Mouse (Mus musculus) macrophage (primary cell): ENCODE results near the gene Vmn1r192. TPM values are rescaled to one million over a fixed set of nuclear protein-coding genes. Genes with fewer than 3 reads are reported as not detected.
"Not testable (repeated sequence)": the region's sequence is repeated elsewhere in the genome, so short reads cannot be mapped to it uniquely, and the experiment has no call there.

Experiments
- H3K27ac ChIP-seq: fragments of 350-480 bp; formaldehyde crosslinking; 2 replicates; pipeline ENCODE4 v1.9.0; 2021
- H3K36me3 ChIP-seq: fragments of 350-480 bp; formaldehyde crosslinking; 2 replicates; pipeline ENCODE4 v1.9.0; 2021; ENCODE audit errors: inconsistent target
- H3K4me3 ChIP-seq: fragments of 350-480 bp; formaldehyde crosslinking; 2 replicates; pipeline ENCODE4 v1.9.0; 2021; ENCODE audit errors: inconsistent target
- H3K79me2 ChIP-seq: fragments of 350-480 bp; formaldehyde crosslinking; 2 replicates; pipeline ENCODE4 v1.9.0; 2021; ENCODE audit errors: inconsistent target
- WGBS: methylation state at CpG from one replicate; pipeline ENCODE4 v1.1.7; 2026; ENCODE audit warnings: inconsistent platforms; ENCODE audit not compliant: missing documents; 5-methylcytosine and 5-hydroxymethylcytosine counted together
- polyA plus RNA-seq: library from polyadenylated mRNA; stranded (reverse); fragments of 250-400 nt; gene quantifications from 3 replicates; pipeline ENCODE4 v1.2.4, GENCODE M21; 2018; ENCODE audit warnings: inconsistent platforms
- total RNA-seq, 78 experiments: library from RNA; depleted of rRNA; stranded (reverse); fragments of 250-400 nt; gene quantifications; 1 replicate in 9 of 78; 2 replicates in 24 of 78; 3 replicates in 43 of 78; 4 replicates in 2 of 78; pipeline ENCODE4 v1.2.4; 2018; ENCODE audit warnings: inconsistent platforms in 56 of 78

Vmn1r192 gene
- not detected for total RNA-seq (2018; cell fraction: chromatin; rRNA removed)
- total RNA-seq (2018; cell fraction: cytosol; rRNA removed) = not detected
- not detected for total RNA-seq (2018; cell fraction: nucleus; rRNA removed)
- not detected in 3 replicates for polyA plus RNA-seq

DNA sequence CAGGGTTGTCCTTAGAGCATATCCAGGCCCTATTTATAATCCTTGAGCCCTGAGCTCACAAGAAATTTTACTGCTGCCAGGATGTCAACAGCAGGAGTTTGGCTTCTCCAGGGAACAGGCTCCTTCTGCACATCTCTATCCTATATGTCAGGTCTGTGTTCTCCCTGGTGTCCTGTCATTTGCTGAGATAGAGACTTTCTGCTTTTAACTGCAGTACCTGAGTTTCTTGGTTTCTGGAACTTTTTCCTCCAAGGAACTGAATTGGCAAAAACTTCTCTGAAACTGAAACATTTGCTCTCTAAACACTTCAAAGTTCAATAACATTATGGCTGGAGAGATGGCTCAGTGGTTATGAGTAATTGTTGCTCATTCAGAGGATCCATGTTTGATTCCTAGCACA, at the start of gene Vmn1r192:
Gene Vmn1r192 (minus strand): TSS at position 101 of the 400 bp plus-strand sequence.
- H3K79me2 ChIP-seq = no peaks in the 10 kb centered on the region
- no peaks in the 10 kb centered on the region for H3K36me3 ChIP-seq
- no peak within 1 kb of the TSS for H3K4me3 ChIP-seq
- no peak within 1 kb of the TSS for H3K27ac ChIP-seq

DNA sequence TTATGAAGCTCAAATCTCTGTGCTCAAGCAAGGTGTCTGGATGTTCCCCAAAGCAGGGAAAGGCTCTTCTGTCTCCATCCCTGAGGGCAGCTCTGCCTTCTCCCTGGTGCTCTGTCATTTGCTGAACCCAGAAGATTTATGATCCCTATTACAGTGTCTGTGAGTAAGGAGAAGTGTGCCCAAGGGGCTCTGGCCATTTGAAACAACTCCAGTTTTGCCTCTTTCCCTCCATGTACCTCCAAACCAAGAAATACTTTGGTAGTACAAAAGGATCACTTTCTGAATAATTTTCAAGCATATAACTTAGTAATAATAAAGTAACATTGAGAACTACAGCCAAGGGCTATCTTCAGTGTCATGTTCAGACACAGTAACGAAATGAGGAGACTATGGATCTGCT, 32.1 kb upstream of the Vmn1r192 start, which contains the start of gene Vmn1r193:
Gene Vmn1r193 (minus strand): TSS at position 101 of the 400 bp plus-strand sequence.
- H3K79me2 ChIP-seq, H3K36me3 ChIP-seq, H3K27ac ChIP-seq, H3K4me3 ChIP-seq: not testable (repeated sequence)
- 67% methylated on average over 1 of the region's 1 CpGs for WGBS

DNA sequence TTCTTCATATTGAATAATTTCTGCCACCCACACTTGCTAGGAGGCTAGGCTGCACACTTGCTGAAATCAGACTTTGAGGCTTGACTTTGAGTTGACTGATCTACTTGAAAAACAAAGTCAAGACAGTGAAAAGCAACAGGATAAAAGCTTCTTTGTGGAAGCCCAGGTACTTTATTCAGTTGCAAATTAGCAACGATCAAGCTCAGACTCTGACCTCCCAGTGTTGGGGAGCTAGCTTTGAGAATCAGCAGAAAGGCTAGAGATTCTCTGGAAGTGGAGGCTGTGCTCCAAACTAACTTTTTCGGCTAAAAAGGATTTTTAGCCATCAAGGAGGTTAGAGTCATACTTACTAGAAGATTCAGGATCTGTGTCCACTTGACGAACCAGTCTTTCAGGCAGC, 1.8 kb upstream of the Vmn1r192 start:
- 86% methylated on average over 3 of the region's 3 CpGs for WGBS
- H3K36me3 ChIP-seq = not testable (repeated sequence)

DNA sequence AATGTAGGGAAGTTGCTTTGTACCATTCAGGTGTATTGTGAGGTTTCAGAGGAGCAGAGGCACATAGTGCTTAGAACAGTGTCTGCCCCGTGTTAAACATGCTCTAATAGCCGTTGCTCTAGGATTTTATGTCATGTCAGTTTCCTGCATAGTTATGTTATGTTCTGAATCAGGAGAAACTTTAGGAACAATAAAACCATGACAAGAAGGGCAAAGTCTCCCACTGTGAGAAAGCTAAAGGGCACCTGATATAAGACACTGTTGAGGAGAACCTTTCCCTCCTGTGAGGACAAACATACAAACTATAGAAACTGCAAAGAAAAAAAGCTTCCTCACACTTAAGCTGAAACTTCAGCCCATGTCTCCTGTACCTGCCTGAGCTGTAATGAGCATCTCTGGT, 556 bp downstream of the Vmn1r192 start:
- Histone ChIP-seq H3K79me2 (no peaks in the 10 kb centered on the region), H3K36me3 (no peaks in the 10 kb centered on the region), H3K4me3 (no peak overlapping the region), H3K27ac (no peak overlapping the region)
- whole genome bisulfite sequencing = 83% methylated on average over 2 of the region's 2 CpGs

More for the DNA sequence above, 1.8 kb upstream of the Vmn1r192 start:
- H3K27ac ChIP-seq, H3K4me3 ChIP-seq, H3K79me2 ChIP-seq: not testable (repeated sequence)

DNA sequence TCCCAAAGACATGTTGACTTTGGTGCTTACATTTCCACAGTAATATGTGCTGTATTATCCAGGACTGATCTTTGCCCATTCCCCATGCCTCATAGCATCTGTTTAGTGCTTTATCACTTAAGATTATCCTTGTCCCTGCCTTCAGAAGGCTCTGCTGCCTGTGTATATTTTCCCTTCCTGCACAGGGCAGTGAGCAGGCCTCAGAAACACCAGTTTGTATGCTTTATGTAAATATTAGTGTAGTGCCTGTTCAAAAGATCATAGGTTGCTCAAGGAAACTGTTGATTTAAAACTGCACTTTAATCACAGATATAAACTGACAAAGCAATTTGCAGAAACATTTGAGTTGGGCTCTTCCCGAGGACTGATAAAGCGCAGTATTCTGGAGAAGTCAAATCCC, 1.6 kb downstream of the Vmn1r192 start:
- 82% methylated on average over 2 of the region's 2 CpGs for WGBS
- Histone ChIP-seq H3K79me2 (no peaks in the 10 kb centered on the region), H3K4me3 (no peak overlapping the region), H3K27ac (no peak overlapping the region), H3K36me3 (no peaks in the 10 kb centered on the region)

DNA sequence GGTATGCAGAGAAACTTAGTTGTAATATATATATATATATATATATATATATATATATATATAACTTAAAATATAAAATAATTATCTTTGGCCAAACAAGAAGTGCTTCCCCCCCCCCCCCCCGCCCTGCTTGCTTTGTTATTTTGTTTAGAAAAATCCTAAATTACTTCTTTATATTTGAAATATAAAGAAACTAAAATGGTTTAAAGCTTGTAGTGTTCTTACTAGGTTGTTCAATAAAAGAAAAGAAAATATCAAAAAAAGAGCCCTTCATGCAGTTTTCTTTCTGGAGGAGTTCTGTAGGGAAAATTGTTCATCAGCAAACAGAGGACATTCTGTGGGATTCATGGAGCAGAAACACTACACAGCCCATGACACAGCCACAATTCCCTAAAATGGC, 7.1 kb downstream of the Vmn1r192 start, which contains the start of gene Vmn1r191:
Gene Vmn1r191 (minus strand): TSS at position 101 of the 400 bp plus-strand sequence.
- WGBS = no CpG with 5 or more reads among the region's 1 CpGs
- Histone ChIP-seq H3K4me3 (no peak within 1 kb of the TSS), H3K27ac (no peak within 1 kb of the TSS), H3K36me3 (no peaks in the 10 kb centered on the region), H3K79me2 (no peaks in the 10 kb centered on the region)

DNA sequence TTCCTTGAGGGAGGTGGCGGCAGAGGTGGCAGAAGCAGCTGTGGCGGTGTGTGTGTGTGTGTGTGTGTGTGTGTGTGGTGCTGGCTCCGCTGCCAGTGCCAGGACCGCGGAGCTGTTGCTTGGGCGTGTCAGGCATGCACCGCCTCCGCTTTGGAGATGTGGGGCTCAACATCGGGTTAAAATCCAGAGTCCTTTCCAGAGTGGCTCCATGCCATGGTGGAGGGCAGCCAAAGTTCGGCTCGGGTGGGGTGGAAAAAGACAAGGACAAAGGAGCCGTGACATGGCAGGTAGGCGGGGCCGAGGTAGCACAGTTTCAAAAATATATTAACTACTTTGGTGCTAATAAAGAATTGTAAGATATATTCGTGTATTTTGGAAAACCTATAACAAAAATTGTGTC, 22.5 kb downstream of the Vmn1r192 start:
- Histone ChIP-seq H3K4me3 (no peak overlapping the region), H3K27ac (no peak overlapping the region), H3K79me2 (no peaks in the 10 kb centered on the region), H3K36me3 (no peaks in the 10 kb centered on the region)
- WGBS = 93% methylated on average over 14 of the region's 15 CpGs

DNA sequence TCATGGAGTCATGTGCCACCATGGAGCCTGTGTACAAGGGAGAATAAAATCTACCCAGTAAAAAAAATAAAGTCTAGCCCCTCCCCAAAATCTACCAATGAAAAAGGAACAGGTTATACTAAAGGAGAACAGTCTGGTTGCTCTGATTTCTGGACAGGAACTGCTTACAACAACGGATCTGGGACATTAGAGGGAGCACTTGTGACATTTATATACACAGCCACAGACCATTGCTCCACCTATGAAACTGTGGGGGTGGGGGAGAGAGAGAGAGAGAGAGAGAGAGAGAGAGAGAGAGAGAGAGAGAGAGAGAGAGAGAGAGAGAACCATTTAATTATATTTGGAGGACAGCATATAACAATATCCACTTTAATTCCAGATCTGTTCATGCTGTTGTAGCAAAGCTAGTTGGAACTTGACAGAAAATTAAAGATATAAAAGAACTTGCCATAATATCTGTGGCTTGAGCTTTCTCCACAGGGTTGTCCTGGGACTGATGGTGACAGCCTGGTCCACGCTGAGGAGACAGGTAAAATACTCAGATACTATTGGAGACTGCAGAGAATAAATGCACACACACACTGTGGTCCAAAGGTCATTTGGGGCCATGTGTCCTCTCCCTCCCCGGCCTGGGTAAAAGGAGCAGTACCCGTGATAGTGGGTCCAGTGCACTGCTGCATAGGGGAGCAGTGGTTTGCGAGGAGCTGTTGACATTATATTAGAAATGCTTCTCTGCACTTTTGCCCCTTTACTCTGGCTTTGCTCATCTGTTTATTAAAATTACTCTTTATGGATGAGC, 54.2 kb downstream of the Vmn1r192 start:
- not testable (repeated sequence) for H3K4me3 ChIP-seq, H3K36me3 ChIP-seq, H3K79me2 ChIP-seq, H3K27ac ChIP-seq
- WGBS = 83% methylated on average over 2 of the region's 5 CpGs

Other genes starting within 250 kb of the Vmn1r192 start
- 0.14 TPM in 1 of 3 replicates, not detected in the others for gene Zfp184, start 246.0 kb downstream of the Vmn1r192 start, polyA plus RNA-seq
- not detected in 3 replicates for gene Pom121l2, start 209.9 kb downstream of the Vmn1r192 start, polyA plus RNA-seq
- gene Prss16, start 181.4 kb downstream of the Vmn1r192 start, polyA plus RNA-seq = 0.52 to 2.6 TPM (median 1.3 TPM) in 3 replicates
- not detected in 3 replicates for gene Hist1h2ah, start 155.6 kb downstream of the Vmn1r192 start, polyA plus RNA-seq
- gene Hist1h2bk, start 155.3 kb downstream of the Vmn1r192 start, polyA plus RNA-seq = not detected in 3 replicates
- gene Hist1h4i, start 149.8 kb downstream of the Vmn1r192 start, polyA plus RNA-seq = 2.6 to 11.5 TPM (median 7.3 TPM) in 3 replicates
- not detected in 3 replicates for gene Hist1h2ag, start 148.2 kb downstream of the Vmn1r192 start, polyA plus RNA-seq
- gene Hist1h2bj, start 147.9 kb downstream of the Vmn1r192 start, polyA plus RNA-seq = not detected in 3 replicates
- not detected in 3 replicates for gene Vmn1r188, start 106.7 kb downstream of the Vmn1r192 start, polyA plus RNA-seq
- not detected in 3 replicates for gene Vmn1r189, start 85.3 kb downstream of the Vmn1r192 start, polyA plus RNA-seq
- not detected in 3 replicates for gene Vmn1r191, start 7.2 kb downstream of the Vmn1r192 start, polyA plus RNA-seq
- gene Vmn1r193, start 32.0 kb upstream of the Vmn1r192 start, polyA plus RNA-seq = not detected in 3 replicates
- not detected in 3 replicates for gene Vmn1r194, start 53.1 kb upstream of the Vmn1r192 start, polyA plus RNA-seq
- not detected in 3 replicates for gene Vmn1r195, start 79.4 kb upstream of the Vmn1r192 start, polyA plus RNA-seq
- gene Vmn1r196, start 98.8 kb upstream of the Vmn1r192 start, polyA plus RNA-seq = not detected in 3 replicates
- not detected in 3 replicates for gene Vmn1r197, start 133.4 kb upstream of the Vmn1r192 start, polyA plus RNA-seq
- gene Vmn1r198, start 159.2 kb upstream of the Vmn1r192 start, polyA plus RNA-seq = not detected in 3 replicates
- gene Vmn1r199, start 188.7 kb upstream of the Vmn1r192 start, polyA plus RNA-seq = not detected in 3 replicates
- gene Vmn1r200, start 199.2 kb upstream of the Vmn1r192 start, polyA plus RNA-seq = not detected in 3 replicates